Mouse (Mus musculus) frontal cortex, postnatal 36 days (tissue): Measurements from ENCODE around the gene Cntd1.
A peak's percentile ranks its signal among the peaks of the same experiment; 100 is the strongest.

ENCODE experiments used
- DNase-seq, 2 experiments: peaks; one replicate each; pipeline ENCODE4 v3.0.0; 2022; ENCODE audit warnings: low spot score in 2 of 2

Gene Cntd1

GRCm38 (mm10) chr11:101278223-101279192, at the start of gene Cntd1, which contains the start of gene Coa3:
Cntd1 (plus strand) TSS chr11:101279012.
Coa3 (minus strand) TSS chr11:101279114.
- DNase-seq, result peak; percentile 84 to 91

GRCm38 (mm10) chr11:101229361-101229900, 49.4 kb upstream of the Cntd1 start:
- DNase-seq, result no peak

GRCm38 (mm10) chr11:101230061-101230511, 48.7 kb upstream of the Cntd1 start:
- no peak for DNase-seq

- no peak for DNase-seq
These were observed 48.3 kb upstream of the Cntd1 start for GRCm38 (mm10) chr11:101230526-101230925.

GRCm38 (mm10) chr11:101230991-101231871, 47.6 kb upstream of the Cntd1 start:
- DNase-seq, result no peak

- no peak for DNase-seq
These were observed 46.6 kb upstream of the Cntd1 start for GRCm38 (mm10) chr11:101232010-101232839.

- no peak for DNase-seq
These were observed 45.6 kb upstream of the Cntd1 start for GRCm38 (mm10) chr11:101233240-101233639.

- DNase-seq, result no peak
These were observed 44.7 kb upstream of the Cntd1 start for GRCm38 (mm10) chr11:101234124-101234523.

GRCm38 (mm10) chr11:101235429-101235828, 43.4 kb upstream of the Cntd1 start:
- no peak for DNase-seq

GRCm38 (mm10) chr11:101236782-101237181, 42.0 kb upstream of the Cntd1 start:
- no peak for DNase-seq

GRCm38 (mm10) chr11:101238071-101238647, 40.7 kb upstream of the Cntd1 start:
- peak; percentile 45 to 47 for DNase-seq

GRCm38 (mm10) chr11:101245071-101245470, 33.7 kb upstream of the Cntd1 start:
- no peak for DNase-seq

GRCm38 (mm10) chr11:101245855-101246701, 32.7 kb upstream of the Cntd1 start, which contains the start of gene Ramp2:
Ramp2 (plus strand) TSS chr11:101246028.
- peak in 1 of 2 experiments; percentile 40 for DNase-seq

GRCm38 (mm10) chr11:101246702-101247012, 32.2 kb upstream of the Cntd1 start:
- DNase-seq, result no peak

- DNase-seq, result no peak
These were observed 31.2 kb upstream of the Cntd1 start for GRCm38 (mm10) chr11:101247521-101248030.

GRCm38 (mm10) chr11:101248258-101248994, 30.4 kb upstream of the Cntd1 start:
- peak; percentile 52 to 63 for DNase-seq

GRCm38 (mm10) chr11:101251031-101251430, 27.8 kb upstream of the Cntd1 start:
- no peak for DNase-seq

GRCm38 (mm10) chr11:101252941-101253340, 25.9 kb upstream of the Cntd1 start:
- DNase-seq, result no peak
